Mouse (Mus musculus) neutrophil, adult 5-6 weeks (primary cell): ENCODE data around the gene Tfb1m. TPM values are rescaled to one million over a fixed set of nuclear protein-coding genes. Genes with fewer than 3 reads are reported as not detected.

Experiments
- ATAC-seq: fragments of 151-379, 151-347 bp; 2 replicates; pipeline ENCODE4 v1.8.0; 2017; ENCODE audit warnings: mild to moderate bottlenecking, moderate TSS enrichment; ENCODE audit not compliant: insufficient number of reproducible peaks, poor library complexity, low FRiP score, severe bottlenecking; ENCODE audit errors: extremely low read depth
- total RNA-seq: library from RNA; stranded (forward); fragments of 200-1000 nt; gene quantifications from 2 replicates; pipeline ENCODE4 v1.2.3, GENCODE M21; 2017

The Tfb1m gene
- total RNA-seq, 1 experiment from 2014 or later: 7.4 TPM

DNA sequence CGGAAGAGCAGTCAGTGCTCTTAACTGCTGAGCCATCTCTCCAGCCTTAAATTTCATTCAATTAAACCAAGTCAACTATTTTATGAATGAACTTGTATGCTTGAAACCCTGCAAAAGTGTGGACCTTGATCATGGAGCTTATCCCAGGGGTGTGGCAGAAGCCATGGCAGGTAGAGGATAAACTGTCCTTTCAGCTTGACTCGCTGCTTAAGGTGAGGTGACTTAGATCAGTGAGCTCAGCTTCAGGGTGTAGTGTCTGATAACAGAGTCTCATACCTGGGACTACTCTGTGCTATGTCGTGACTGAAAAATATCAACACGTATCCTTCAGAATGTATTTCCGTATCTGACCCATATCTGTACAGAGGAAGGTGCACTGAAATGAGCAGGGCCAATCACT is 37.2 kb downstream of the Tfb1m start:
- ATAC-seq: no peak

DNA sequence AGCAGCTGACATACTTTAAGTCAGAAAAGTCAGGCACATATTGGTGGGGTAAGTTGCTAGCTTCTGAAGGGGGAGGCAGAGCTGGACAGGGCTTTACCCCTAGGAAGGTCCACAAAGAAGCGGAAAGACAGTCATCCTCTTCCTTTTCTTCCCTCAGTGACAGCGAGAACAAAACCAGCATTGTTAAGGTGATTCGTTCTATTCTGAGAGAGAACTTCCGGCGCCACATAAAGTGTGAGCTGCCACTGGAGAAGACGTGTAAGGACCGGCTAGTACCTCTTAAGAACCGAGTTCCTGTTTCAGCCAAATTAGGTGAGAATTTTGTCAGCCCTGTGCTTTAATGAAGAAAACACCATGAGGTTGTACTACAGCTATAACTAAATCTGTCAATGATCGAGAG is 41.2 kb downstream of the Tfb1m start:
- no peak; the same call in 1 of the 2 replicates for ATAC-seq

DNA sequence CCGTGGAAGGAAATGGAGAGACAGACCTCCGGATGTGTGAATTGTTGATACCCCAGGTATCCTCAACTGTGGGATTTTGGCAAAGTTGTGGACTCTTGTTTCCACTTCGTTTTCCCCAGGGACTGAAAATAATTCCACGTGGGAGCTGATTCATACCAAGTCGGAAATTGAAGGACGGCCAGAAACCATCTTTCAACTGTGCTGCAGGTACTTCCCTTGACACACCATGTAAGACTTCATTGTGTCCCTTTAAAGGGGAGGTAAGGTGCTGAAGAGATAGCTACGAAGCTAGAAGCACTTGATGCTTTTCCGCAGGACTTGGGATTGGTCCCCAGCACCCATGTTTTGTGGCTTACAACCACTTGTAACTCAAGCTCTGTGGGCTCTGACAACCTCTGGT is 41.7 kb downstream of the Tfb1m start:
- no peak for ATAC-seq

- ATAC-seq: no peak
Observed at GRCm38 (mm10) chr17:3514316-3514715, 43.3 kb downstream of the Tfb1m start.

GRCm38 (mm10) chr17:3509841-3510240 is 47.7 kb downstream of the Tfb1m start:
- peak; percentile 73 for ATAC-seq

GRCm38 (mm10) chr17:3506508-3506907 is 51.1 kb downstream of the Tfb1m start:
- ATAC-seq: no peak

GRCm38 (mm10) chr17:3505711-3506110 is 51.9 kb downstream of the Tfb1m start:
- no peak for ATAC-seq

DNA sequence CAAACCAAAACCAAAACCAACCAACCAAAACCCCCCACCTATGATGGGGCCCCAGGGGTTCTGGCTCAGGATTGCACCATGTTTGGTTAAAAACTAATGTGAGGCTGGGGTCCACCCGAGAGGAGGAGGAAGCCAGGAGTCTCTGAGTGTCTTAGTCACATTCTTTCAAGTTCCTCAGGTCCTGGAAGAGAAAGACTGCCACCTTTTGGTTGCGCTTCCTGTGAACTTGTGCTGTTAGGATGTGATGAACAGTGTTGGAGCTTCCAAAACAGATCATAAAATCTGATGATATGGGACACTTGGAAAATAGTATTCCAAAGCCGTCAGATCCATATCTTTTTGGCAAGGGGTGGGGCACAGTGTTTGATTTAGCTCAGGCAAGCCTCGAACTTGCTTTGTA is 56.6 kb downstream of the Tfb1m start:
- ATAC-seq: no peak

DNA sequence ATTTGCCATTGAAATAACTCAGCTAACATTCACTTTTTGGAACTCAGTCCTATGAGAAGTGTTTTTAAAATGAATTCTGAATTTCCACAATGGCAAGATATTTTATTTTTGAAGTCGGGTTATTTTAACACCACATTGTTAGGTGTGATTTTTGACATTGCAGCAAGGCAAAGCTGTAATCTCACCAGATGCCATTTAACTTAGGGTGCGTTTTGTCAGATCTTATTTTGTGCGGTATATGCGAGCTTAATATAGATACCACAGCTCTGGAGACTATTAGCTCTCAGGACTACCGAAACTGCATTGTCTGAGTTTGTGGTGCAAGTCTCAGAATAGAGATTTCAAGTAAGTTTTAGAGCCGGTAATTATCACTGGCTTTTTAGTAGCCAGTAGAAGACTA is 57.5 kb downstream of the Tfb1m start:
- ATAC-seq: no peak

DNA sequence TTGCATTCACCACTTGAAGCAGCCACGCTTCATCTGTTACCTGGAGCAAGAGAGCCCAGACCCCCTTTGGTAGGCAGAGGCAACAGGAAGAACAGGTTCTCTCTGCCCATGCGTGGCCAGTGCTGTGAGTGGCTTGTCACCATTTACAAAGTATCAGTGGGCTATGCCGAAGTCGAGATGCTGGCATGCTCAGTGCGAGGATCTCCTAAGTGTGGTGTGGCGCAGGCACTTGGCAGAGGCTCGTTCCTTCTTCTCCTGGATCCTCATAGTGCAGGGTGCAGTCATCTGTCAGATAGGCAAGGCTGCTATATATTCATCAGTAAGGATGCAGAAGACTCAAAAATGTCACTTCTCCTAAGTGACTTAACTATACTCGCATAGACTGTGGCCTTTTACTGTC is 58.1 kb downstream of the Tfb1m start:
- no peak for ATAC-seq

GRCm38 (mm10) chr17:3498580-3498979 is 59.0 kb downstream of the Tfb1m start:
- no peak for ATAC-seq

DNA sequence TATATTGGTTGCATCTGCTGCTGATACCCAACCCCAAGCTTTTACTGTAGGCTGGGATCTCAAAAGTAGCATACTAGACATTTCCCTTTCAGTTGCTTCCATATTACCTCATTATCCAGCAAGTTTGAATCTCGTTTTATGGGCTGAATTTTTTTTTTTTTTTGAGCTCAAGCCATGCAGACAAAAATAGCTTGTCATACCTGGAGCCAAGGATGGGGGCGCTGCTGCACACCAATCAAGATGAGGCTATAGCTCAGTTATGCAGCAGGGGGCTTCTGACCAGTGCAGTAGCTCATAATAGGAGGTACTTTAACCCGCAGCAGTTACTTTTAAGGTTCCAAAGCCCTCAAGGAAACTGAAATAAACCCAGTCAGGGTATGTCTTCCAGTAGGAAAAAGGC is 59.5 kb downstream of the Tfb1m start:
- ATAC-seq: no peak

GRCm38 (mm10) chr17:3496080-3496479 is 61.5 kb downstream of the Tfb1m start:
- no peak for ATAC-seq

DNA sequence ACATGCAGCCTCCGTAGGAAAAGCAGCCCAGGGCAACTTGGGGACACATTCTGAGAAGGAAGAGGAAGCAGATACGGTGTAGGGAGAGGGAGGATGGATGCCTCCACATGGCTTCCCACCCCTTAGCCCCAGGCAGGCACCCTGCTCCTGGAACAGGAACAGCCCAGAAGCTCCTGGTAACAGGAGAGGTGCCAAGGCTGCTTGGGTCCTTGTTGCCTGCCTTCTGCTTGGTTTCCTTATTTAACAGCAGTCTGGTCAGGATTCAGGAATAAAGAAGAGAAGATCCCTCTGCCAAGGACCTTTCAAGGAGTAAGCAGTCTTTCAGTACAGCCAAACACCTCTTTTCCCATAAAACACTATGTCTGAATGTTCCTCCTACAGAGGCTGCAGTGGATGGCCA is 62.0 kb downstream of the Tfb1m start:
- ATAC-seq: no peak

GRCm38 (mm10) chr17:3491667-3492066 is 65.9 kb downstream of the Tfb1m start:
- no peak for ATAC-seq

- ATAC-seq: no peak
Observed at GRCm38 (mm10) chr17:3491065-3491464, 66.5 kb downstream of the Tfb1m start.

GRCm38 (mm10) chr17:3490216-3490895 is 67.2 kb downstream of the Tfb1m start:
- peak; percentile 51; the same call in 1 of the 2 replicates for ATAC-seq

DNA sequence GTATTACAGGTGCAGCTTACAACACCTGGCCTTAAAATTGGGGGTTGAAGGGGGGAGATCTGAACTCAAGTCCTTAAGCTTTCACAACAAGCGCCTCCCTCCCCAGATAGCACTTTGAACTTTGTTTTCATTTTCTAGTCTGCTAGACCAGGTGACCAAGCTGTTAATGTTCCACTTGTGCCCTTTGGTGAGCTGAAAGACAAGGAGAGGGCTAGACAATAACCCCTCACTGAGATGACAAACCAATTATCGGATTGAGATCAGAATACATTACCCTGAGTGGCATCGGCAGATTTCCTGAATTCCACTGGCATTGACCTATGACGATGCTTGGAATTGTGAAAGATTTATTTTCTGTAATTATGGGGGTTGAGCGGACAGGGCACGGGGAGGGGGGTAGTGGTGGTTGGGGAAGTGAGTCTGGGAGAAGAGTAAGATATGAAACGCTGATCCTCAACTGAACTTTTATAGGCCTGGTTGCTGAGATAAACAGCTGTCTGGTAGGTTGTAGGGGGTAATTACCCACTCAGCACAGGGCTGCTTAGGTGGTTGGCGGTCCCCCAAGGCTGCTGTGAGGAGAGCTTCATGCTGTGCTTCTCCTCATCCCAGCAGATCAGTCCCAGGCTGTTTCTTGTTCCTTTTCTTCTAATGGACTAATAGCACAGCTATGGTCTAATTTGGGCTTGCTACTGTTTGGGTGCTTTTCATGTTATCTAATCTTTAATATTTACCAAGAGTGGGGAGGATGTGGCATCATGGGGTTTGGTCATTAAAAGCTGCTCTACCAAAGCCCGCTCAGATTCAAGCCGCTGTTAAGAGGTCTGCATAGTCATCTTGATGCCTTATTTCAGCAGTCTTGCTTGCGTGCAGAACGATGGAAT is 69.6 kb downstream of the Tfb1m start:
- ATAC-seq: no peak

DNA sequence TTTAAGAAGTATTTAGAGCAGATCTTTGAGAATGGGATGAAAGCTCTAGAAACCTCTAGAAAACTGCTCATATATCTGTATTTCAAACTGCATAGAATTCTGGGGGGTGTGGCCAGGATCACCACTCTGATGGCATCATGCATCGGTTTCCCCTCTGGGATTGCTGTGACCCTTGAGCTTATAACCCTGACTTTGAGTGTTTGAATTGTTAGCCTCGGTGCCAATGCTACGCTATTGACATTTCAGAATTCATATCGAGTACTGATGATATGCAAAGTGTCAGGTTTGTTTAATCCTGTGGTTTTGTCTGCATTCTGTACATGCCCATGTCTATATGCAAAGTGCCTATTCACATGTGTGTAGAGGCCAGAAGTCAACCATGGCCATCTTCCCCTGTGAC is 70.4 kb downstream of the Tfb1m start:
- no peak for ATAC-seq

DNA sequence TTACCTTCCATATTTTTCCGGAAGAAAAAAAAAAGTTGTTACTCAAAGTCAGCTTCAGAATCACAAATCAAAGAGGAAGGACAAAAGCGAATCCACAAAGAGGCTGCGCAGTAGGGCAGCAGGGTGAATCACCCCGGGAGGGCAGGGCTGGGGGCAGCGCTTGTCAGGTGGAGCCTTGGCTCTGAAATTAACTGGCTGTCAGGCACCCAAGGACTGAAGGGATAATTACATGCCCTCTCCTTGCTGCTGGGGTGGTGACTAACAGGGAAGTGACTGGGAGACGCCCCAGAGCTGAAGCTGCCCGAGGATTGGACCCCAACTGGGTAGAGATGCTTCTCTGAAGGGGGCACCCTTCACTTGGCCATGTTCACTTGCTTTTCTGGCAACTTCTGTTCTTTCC is 71.7 kb downstream of the Tfb1m start:
- no peak for ATAC-seq
